Mouse (Mus musculus): Measurements from ENCODE around the gene Med12l. TPM values are rescaled to one million over a fixed set of nuclear protein-coding genes. Genes with fewer than 3 reads are reported as not detected.
"Not testable (repeated sequence)": the region's sequence is repeated elsewhere in the genome, so short reads cannot be mapped to it uniquely, and the experiment has no call there.

Gene Med12l
- polyA plus RNA-seq, 2 experiments: 2.4 to 4.5 TPM

DNA sequence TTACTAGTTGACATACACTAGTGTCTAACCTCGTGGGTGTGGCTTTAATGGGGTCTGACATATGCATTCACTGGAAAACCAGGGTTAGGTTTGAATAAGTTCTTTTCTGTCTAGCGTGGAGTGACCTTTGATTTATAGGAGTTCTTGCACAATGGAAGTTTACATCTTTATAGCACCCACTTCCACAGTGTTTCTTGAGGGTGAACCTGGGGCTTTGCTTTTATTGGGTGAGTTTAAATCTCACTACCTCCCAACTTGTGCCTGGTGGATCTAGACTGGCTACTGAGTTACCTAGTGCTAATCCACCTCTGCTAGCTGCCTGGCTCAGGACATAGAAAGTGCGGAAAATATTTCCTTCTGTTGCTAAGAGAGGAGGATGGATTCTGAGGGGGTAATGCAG, 106.3 kb downstream of the Med12l start:
- no peak for ATAC-seq (ENCODE audit: low FRiP score, low read depth)
- H3K36me3 ChIP-seq (ENCODE audit: control insufficient read depth, insufficient read depth, low read length): no peaks in the 10 kb centered on the region; the same call in 1 of the 2 replicates
- no peaks in the 10 kb centered on the region for H3K9me3 ChIP-seq (ENCODE audit: control insufficient read depth, low read length)
- no peaks in the 10 kb centered on the region for H3K27me3 ChIP-seq (ENCODE audit: control insufficient read depth, insufficient read depth, low read length)
- TF ChIP-seq POLR2A (IDR thresholded peaks at IDR 0.05; ENCODE audit: borderline replicate concordance, extremely low read depth, insufficient read depth, insufficient read length): no peak
- H3K4me3 ChIP-seq (replicated peaks; ENCODE audit: low read length): no peak overlapping the region
- no peak overlapping the region for H3K4me2 ChIP-seq (replicated peaks; ENCODE audit: low read depth, low read length, severe bottlenecking)
- H3K27ac ChIP-seq (replicated peaks; ENCODE audit: low read depth, low read length): no peak overlapping the region
- no peak for DNase-seq (ENCODE audit: low spot score)
- WGBS: 65% methylated on average over 3 of the region's 3 CpGs
- no peak overlapping the region for H3K9ac ChIP-seq (ENCODE audit: low read depth, low read length, severe bottlenecking)
- H3K4me1 ChIP-seq (ENCODE audit: control insufficient read depth, insufficient read depth, low read length): no peaks in the 10 kb centered on the region

DNA sequence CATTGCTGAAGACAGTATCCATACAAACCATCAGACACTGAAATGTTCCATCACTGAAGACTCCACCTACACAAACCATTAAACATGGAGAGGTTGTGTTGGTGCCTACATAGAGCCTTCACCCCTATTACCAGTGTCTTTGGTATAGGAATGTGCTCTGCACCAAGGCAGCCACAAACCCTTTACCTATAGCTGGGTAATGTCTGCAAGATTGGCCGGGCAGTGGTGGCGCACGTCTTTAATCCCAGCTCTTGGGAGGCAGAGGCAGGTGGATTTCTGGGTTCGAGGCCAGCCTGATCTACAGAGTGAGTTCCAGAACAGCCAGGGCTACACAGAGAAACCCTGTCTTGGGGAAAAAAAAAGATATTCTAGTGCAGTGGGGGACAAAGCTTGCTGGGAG, 107.7 kb downstream of the Med12l start:
- DNase-seq (ENCODE audit: low spot score); H3K4me2 ChIP-seq (replicated peaks; ENCODE audit: low read depth, low read length, severe bottlenecking); ATAC-seq (ENCODE audit: low FRiP score, low read depth): not testable (repeated sequence)

DNA sequence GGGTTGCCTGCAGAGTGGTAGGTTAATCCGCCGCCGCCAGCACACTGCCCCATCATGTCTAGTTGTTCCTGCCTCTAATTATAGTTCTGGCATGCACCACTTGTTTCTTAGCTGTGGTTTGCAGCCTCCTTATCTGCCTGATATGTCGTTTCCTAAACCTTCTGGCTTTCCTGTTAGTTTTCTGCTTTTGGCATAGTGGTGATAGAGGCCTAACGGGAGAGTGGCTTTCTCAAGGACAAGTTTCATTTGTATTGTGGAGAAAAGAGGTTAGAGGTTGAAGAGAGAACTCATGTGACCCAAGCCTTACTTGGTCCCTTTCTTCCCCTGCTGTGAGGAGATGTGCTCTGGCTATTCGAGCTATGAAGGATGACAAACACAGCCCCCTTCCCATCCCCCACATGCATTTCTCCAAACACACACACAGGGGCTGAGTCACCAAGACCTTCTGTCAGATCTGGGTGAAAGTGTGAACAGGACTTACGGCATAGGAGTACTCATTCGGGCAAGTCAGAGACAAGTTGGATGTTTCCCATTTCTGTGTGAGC, 108.4 kb downstream of the Med12l start:
- no peaks in the 10 kb centered on the region for H3K9me3 ChIP-seq (ENCODE audit: control insufficient read depth, low read length)
- H3K27me3 ChIP-seq (ENCODE audit: control insufficient read depth, insufficient read depth, low read length): no peaks in the 10 kb centered on the region
- DNase-seq (ENCODE audit: low spot score): no peak
- H3K9ac ChIP-seq (ENCODE audit: low read depth, low read length, severe bottlenecking): no peak overlapping the region
- H3K4me1 ChIP-seq (ENCODE audit: control insufficient read depth, insufficient read depth, low read length): no peaks in the 10 kb centered on the region
- H3K27ac ChIP-seq (replicated peaks; ENCODE audit: low read depth, low read length): no peak overlapping the region
- 84% methylated on average over 8 of the region's 8 CpGs for WGBS
- no peak for TF ChIP-seq POLR2A (IDR thresholded peaks at IDR 0.05; ENCODE audit: borderline replicate concordance, extremely low read depth, insufficient read depth, insufficient read length)
- H3K36me3 ChIP-seq (ENCODE audit: control insufficient read depth, insufficient read depth, low read length): no peaks in the 10 kb centered on the region; the same call in 1 of the 2 replicates
- no peak overlapping the region for H3K4me2 ChIP-seq (replicated peaks; ENCODE audit: low read depth, low read length, severe bottlenecking)
- no peak for ATAC-seq (ENCODE audit: low FRiP score, low read depth)
- H3K4me3 ChIP-seq (replicated peaks; ENCODE audit: low read length): no peak overlapping the region

More for the DNA sequence above, 107.7 kb downstream of the Med12l start:
- not testable (repeated sequence) for H3K27me3 ChIP-seq (ENCODE audit: control insufficient read depth, insufficient read depth, low read length); H3K27ac ChIP-seq (replicated peaks; ENCODE audit: low read depth, low read length); H3K9ac ChIP-seq (ENCODE audit: low read depth, low read length, severe bottlenecking); H3K36me3 ChIP-seq (ENCODE audit: control insufficient read depth, insufficient read depth, low read length); H3K9me3 ChIP-seq (ENCODE audit: control insufficient read depth, low read length); H3K4me1 ChIP-seq (ENCODE audit: control insufficient read depth, insufficient read depth, low read length); H3K4me3 ChIP-seq (replicated peaks; ENCODE audit: low read length)
- WGBS: 88% methylated on average over 4 of the region's 4 CpGs

DNA sequence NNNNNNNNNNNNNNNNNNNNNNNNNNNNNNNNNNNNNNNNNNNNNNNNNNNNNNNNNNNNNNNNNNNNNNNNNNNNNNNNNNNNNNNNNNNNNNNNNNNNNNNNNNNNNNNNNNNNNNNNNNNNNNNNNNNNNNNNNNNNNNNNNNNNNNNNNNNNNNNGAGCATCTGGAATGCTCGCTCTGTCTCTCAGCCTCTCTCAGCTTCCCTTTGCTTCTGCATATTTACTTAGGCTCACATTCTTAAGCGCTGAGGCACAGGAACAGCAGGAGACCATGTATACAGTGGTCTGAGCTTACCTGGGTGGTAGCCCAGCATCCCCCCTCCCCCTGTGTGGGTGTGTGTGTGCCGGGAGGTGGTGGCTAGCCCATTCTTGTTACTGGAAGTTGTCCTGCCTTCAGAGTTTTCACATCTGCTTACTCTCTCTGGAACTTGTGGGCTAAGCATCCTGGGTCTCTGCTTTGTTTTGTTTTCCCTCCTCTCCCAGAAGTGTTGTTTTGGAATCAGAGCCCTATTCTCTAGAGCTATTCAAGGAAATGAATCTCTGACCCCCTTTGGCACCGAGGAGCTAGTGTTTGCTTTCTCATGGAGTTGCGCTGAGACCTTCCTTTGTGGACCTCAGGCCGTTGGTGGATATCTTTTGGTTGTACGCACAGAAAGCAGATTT, 115.6 kb downstream of the Med12l start:
- peak; percentile 54 for ATAC-seq (ENCODE audit: low FRiP score, low read depth)
- WGBS: 55% methylated on average over 7 of the region's 7 CpGs

DNA sequence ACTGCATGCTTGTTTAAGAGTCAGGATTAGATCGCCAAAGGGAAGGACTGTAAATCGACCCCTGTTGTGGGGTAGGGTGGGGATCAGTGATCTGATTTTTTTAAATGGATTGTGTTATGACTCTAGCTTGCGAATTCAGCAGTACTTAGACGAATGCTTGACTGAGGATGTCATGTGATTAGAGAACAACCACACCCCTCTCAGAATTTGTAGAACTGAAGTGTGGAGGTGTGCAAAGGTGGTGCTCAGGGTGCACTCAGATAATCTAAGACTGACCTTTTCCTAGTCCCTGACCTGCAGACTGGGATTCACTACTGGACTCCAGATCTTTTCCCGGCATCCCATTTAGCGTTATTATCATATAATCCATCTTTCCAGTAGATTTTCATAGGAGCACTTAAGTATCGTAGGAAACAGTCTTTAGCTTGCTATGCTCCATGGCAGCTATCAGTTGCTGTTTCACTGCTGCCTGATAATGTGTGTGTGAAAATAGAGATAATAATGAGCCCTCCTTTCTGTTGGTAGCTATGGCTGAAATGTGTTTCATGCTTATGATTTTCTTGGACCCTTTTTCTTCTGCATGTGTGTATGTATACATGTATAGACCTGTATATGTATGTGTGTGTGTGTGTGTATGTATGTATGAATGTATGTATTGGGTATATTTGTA, 116.3 kb downstream of the Med12l start:
- no peaks in the 10 kb centered on the region for H3K9me3 ChIP-seq (ENCODE audit: control insufficient read depth, low read length)
- 73% methylated on average over 7 of the region's 7 CpGs for WGBS
- no peak overlapping the region for H3K4me2 ChIP-seq (replicated peaks; ENCODE audit: low read depth, low read length, severe bottlenecking)
- no peak overlapping the region for H3K9ac ChIP-seq (ENCODE audit: low read depth, low read length, severe bottlenecking)
- H3K36me3 ChIP-seq (ENCODE audit: control insufficient read depth, insufficient read depth, low read length): no peaks in the 10 kb centered on the region
- H3K27ac ChIP-seq (replicated peaks; ENCODE audit: low read depth, low read length): no peak overlapping the region
- no peak for TF ChIP-seq POLR2A (IDR thresholded peaks at IDR 0.05; ENCODE audit: borderline replicate concordance, extremely low read depth, insufficient read depth, insufficient read length)
- no peaks in the 10 kb centered on the region for H3K27me3 ChIP-seq (ENCODE audit: control insufficient read depth, insufficient read depth, low read length)
- no peaks in the 10 kb centered on the region for H3K4me1 ChIP-seq (ENCODE audit: control insufficient read depth, insufficient read depth, low read length)
- no peak for ATAC-seq (ENCODE audit: low FRiP score, low read depth)
- H3K4me3 ChIP-seq (replicated peaks; ENCODE audit: low read length): no peak overlapping the region
- DNase-seq (ENCODE audit: low spot score): no peak

More for the DNA sequence above, 115.6 kb downstream of the Med12l start:
- Histone ChIP-seq H3K4me1 (ENCODE audit: control insufficient read depth, insufficient read depth, low read length) (no peaks in the 10 kb centered on the region), H3K9me3 (ENCODE audit: control insufficient read depth, low read length) (no peaks in the 10 kb centered on the region), H3K9ac (ENCODE audit: low read depth, low read length, severe bottlenecking) (no peak overlapping the region), H3K4me2 (replicated peaks; ENCODE audit: low read depth, low read length, severe bottlenecking) (no peak overlapping the region), H3K4me3 (replicated peaks; ENCODE audit: low read length) (no peak overlapping the region), H3K27me3 (ENCODE audit: control insufficient read depth, insufficient read depth, low read length) (no peaks in the 10 kb centered on the region), H3K27ac (replicated peaks; ENCODE audit: low read depth, low read length) (no peak overlapping the region), H3K36me3 (ENCODE audit: control insufficient read depth, insufficient read depth, low read length) (no peaks in the 10 kb centered on the region)
- no peak for TF ChIP-seq POLR2A (IDR thresholded peaks at IDR 0.05; ENCODE audit: borderline replicate concordance, extremely low read depth, insufficient read depth, insufficient read length)
- DNase-seq (ENCODE audit: low spot score): no peak

All from limb, embryonic 14.5 days (tissue).